Mouse (Mus musculus) spleen, postnatal 14 days (tissue): ENCODE measurements around the gene Lrrc59.
A peak's percentile ranks its signal among the peaks of the same experiment; 100 is the strongest.
"Not testable (repeated sequence)": the region's sequence is repeated elsewhere in the genome, so short reads cannot be mapped to it uniquely, and the experiment has no call there.

ENCODE experiments used
- DNase-seq, 2 experiments: peaks; one replicate each; pipeline ENCODE4 v3.0.0; 2021 to 2022; ENCODE audit warnings: low spot score in 2 of 2

Lrrc59 gene

GRCm38 (mm10) chr11:94630199-94631011 lies 838 bp downstream of the Lrrc59 start:
- DNase-seq: no peak

DNA sequence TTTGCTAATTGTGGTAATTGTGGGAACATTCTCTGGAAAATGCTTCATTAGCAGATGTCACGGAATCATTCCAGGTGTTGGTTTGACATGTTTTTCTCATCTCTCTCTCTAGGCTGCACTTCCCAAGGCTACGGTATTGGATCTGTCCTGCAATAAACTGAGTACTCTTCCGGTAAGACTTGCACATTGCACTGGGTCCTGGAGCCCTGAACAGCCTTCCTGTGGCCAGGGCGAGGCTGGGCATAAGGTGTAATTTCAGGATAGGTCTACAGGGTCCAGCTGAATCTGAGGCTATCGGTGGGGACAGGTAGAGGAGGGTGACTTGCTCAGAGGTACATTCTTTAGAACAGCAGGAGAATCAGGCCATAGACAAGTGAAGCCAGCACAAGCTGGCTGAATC lies 2.4 kb downstream of the Lrrc59 start:
- DNase-seq: no peak

- DNase-seq: no peak
Observed at GRCm38 (mm10) chr11:94632988-94633387, 3.4 kb downstream of the Lrrc59 start.

- no peak for DNase-seq
Observed at GRCm38 (mm10) chr11:94634431-94634830, 4.9 kb downstream of the Lrrc59 start.

- no peak for DNase-seq
Observed at GRCm38 (mm10) chr11:94644461-94645219, 15.1 kb downstream of the Lrrc59 start.

DNA sequence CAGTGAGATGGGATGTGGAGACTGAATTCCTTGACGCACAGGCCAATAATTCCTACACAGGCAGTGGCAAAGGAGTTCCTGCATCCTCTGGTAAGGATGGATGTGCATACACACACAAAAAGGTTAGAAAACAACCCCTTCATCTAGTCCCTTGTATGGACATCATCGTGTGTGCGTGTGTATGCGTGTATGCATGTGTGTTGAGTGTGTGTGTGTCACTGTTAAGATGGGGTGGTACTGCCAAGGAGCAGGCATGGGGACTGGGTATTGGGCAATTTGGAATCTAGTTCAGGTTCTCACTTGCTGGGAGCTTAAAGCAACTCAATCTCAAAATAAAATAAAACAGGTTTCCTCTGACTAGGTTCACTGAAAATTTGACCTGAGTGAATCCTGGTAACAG lies 16.9 kb downstream of the Lrrc59 start:
- DNase-seq: no peak

DNA sequence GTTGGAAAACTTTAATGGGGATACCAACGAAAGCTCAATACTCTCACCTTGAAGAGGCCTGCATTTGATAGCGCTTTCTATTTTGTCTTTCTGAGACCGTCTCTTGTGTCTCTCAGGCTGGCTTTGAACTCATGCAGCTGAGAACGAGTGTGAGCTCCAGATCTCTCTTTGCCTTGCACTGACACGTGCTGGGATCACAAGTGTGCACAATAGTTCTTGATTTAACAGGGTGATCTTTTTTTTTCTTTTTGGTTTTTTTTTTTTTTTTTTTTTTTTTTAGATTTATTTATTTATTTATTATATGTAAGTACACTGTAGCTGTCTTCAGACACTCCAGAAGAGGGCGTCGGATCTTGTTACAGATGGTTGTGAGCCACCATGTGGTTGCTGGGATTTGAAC lies 21.7 kb downstream of the Lrrc59 start:
- DNase-seq: not testable (repeated sequence)

DNA sequence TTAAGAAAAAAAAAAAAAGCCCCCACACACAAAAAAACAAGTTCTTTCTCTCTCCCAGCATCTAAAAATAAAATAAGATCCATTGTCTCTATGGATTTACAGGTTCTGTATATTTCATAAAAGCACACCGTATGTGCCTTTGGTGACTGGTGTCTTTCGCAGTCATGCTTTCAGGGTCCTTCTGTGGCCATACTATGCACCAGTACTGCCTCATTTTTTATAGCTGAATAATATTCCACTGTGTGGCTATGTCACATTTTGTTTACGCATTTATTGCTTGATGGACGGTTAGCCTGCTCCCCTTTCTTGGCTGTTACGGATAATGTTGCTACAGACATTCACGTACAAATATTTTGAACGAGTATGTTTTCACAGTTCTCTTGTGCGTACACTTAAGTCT lies 23.4 kb downstream of the Lrrc59 start:
- no peak for DNase-seq

- peak; percentile 68 to 75 for DNase-seq
Observed at GRCm38 (mm10) chr11:94653663-94654436, 24.3 kb downstream of the Lrrc59 start, which contains the start of the genes Mrpl27 and Eme1. TSS of gene Mrpl27 (plus strand) at chr11:94653767. TSS of gene Eme1 (minus strand) at chr11:94653964.

DNA sequence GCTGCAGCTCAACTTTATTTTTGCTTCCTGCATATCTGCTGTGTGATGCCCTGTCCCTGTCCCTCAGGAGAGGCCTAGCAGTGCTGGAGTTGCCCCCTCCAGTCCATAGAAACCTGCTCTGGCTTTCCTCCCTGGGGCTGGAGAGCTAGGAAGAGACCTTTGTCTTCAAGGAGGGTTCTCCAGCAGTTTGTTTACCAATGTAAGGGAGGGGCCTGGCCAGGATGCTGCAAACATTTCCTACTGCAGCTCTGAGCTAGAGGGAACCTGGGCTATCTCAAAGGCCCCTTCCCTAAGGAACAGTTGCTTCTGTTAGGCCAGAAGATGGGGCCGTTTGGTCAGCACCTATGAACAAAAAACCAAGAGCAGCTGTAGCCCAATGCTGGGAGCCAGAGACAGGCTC lies 31.8 kb downstream of the Lrrc59 start:
- DNase-seq: no peak

DNA sequence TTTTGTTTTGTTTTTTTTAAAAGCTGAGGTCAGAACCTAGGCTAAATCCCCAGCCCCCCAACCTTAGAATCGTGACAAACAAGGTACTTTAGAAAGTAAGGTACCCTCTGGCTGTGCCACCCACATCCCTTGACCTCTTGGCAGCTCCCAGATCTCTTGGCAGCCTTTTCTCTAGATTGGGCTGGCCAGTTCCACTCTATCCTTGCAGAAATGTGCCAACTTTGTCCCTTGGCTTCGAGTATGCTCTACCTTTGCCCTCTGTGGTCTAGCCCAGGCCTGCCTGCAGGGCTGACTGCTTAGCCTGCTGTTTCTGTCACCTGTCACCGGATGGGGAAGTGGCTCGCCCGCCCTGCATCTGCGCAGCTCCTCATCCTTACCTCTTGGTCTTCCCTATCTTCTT lies 35.7 kb downstream of the Lrrc59 start:
- DNase-seq: no peak

- DNase-seq: no peak
Observed at GRCm38 (mm10) chr11:94674984-94675383, 45.4 kb downstream of the Lrrc59 start.

- no peak for DNase-seq
Observed at GRCm38 (mm10) chr11:94675446-94675845, 45.9 kb downstream of the Lrrc59 start.

GRCm38 (mm10) chr11:94676308-94676707 lies 46.7 kb downstream of the Lrrc59 start:
- DNase-seq: no peak

DNA sequence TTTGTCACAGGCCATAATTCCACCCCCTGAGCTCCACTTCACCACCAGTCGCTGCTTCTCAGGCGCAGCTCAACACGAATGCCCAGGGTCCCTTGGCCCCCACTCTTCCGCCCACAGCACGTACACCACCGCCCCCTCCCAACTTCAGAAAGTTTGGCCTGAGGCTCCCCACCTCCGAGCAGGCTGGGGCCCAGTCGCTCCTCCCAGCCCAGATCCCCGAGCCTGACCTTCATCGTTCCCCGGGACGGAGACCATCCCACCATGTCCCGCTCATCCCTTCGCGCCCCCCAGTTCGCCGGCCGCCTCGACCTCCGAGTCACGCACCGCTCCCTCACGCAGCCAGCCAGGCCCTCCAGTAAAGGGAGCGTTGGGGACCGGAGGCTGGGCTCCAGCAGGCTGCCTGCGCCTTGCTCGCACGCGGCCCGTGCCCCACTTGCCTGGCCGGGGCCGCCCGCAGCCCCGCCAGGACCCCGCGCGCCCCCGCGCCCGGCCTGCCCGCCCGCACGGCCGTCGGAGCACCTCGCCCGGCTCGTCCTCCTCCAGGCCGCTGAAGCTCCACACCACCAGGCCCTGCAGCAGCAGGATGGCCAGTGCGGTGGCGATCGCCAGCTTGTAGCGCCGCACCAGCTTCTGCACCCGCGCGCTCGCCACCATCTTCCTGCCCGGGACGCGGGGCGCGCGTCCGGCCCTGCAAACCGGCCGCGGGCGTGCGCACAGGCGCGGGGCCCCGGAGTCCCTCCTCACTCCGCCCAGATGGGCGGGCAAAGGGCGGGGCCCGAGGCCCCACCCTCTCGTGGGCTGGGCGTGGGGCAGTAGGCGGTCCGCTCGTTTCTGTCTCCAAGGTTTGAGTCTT lies 47.4 kb downstream of the Lrrc59 start, which contains the start of gene Xylt2:
Gene Xylt2 (minus strand): TSS at position 762 of the 853 bp plus-strand sequence.
- peak; percentile 80 to 86 for DNase-seq

DNA sequence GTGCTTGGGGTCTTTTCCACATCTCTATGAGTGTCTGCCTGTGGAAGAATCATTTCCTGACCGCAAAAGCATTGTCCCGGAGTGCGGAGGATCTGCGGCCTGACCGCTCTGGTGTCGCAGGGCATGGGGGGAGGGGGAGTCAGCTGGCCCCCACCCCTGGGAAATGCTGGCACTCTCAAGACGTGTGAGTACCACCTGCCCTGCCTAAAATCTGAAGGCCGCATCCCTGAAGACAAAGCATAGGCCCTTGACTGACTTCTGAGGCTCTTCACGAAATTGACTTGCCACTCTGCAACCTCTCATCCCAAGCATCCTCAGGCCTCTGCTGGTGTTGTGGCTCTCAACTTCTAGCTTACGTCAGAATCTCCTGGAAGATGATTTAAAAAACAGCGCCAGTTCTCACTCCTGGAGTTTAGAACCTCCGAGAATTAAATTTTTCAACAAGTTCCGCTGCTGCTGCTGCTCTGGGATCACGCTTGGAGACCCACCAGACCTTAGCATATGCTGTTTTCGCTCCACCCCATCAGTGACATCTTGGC lies 48.1 kb downstream of the Lrrc59 start:
- DNase-seq: no peak

- DNase-seq: no peak
Observed at GRCm38 (mm10) chr11:94680639-94681038, 51.1 kb downstream of the Lrrc59 start.

- DNase-seq: no peak
Observed at GRCm38 (mm10) chr11:94681640-94682039, 52.1 kb downstream of the Lrrc59 start.

DNA sequence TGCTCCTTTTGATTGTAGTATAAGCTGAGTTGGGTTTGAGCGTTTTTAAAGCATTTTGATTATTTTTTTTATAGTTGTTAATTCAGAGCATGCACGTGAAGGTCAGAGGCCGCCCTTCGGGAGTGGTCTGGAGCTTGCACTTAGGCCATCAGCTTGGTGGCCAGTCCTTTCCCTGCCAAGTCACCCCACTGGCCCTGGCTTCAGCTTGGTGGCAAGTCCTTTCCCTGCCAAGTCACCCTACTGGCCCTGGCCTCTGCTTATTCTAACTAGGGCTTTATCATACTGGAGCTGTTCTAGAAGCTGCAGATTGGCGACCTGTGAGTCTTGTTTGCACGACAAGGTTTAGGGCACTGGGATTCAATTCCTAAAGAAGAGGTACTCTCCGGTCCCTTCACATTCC lies 52.9 kb downstream of the Lrrc59 start:
- no peak for DNase-seq

GRCm38 (mm10) chr11:94687178-94687577 lies 57.6 kb downstream of the Lrrc59 start:
- no peak for DNase-seq

DNA sequence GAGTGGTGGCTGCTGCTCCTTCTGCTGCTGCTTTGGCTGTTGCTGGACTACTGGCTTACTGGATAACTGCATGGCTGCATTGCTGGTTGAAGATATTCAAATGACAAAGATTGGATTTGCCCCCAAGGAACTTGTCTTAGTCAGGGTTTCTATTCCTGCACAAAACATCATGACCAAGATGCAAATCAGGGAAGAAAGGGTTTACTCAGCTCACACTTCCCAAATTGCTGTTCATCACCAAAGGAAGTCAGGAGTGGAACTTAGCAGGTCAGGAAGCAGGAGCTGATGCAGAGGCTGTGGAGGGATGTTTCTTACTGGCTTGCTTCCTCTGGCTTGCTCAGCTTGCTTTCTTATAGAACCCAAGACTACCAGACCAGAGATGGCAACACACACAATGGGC lies 62.9 kb downstream of the Lrrc59 start:
- DNase-seq: not testable (repeated sequence)
